Mouse (Mus musculus) CH12.LX (cell line): Measurements from ENCODE around the gene Sun1. TPM values are rescaled to one million over a fixed set of nuclear protein-coding genes. Genes with fewer than 3 reads are reported as not detected.

Experiments
- DNase-seq: peaks from one replicate; pipeline ENCODE4 v3.0.0-alpha.2; 2013; ENCODE audit errors: extremely low read depth
- H3K27ac ChIP-seq: 2 replicates; pipeline ENCODE4 v1.5.1; 2012; ENCODE audit warnings: low read depth, mild to moderate bottlenecking, control low read depth, moderate library complexity; ENCODE audit not compliant: insufficient read depth
- H3K27me3 ChIP-seq: replicated peaks from 2 replicates; pipeline ENCODE3; 2012; ENCODE audit warnings: inconsistent platforms
- H3K36me3 ChIP-seq, 2 experiments: replicated peaks in 1 of 2; 2 replicates each; pipeline versions ENCODE3 to v1.6.1; 2012; ENCODE audit warnings: inconsistent platforms in 1 of 2, low read length in 1 of 2, mild to moderate bottlenecking in 1 of 2, mixed read lengths in 1 of 2, moderate library complexity in 1 of 2; ENCODE audit not compliant: control insufficient read depth in 1 of 2, insufficient read depth in 1 of 2
- H3K4me1 ChIP-seq, 2 experiments: 2 replicates each; pipeline ENCODE4 v1.6.1; 2012; ENCODE audit warnings: inconsistent platforms in 1 of 2, moderate library complexity in 1 of 2; ENCODE audit not compliant: insufficient read depth in 2 of 2, control insufficient read depth in 1 of 2
- H3K4me2 ChIP-seq: 2 replicates; pipeline ENCODE4 v1.6.1; 2012; ENCODE audit warnings: low read depth, mild to moderate bottlenecking, control low read depth; ENCODE audit not compliant: poor library complexity, insufficient read depth, severe bottlenecking
- H3K4me3 ChIP-seq, 3 experiments: fragments of 150-350 bp in 1 of 3; sonication (generic) in 1 of 3; replicated peaks in 1 of 3; 2 replicates each; pipeline versions ENCODE3 to v1.5.1; 2011 to 2012; ENCODE audit warnings: low read depth in 2 of 3, low read length in 2 of 3, mild to moderate bottlenecking in 2 of 3, moderate library complexity in 2 of 3, control low read depth in 1 of 3, improper control_type of control experiment in 1 of 3, inconsistent platforms in 1 of 3, mixed read lengths in 1 of 3; ENCODE audit not compliant: poor library complexity in 1 of 3
- H3K79me2 ChIP-seq: replicated peaks from 2 replicates; pipeline ENCODE4 v1.6.1; 2012; ENCODE audit warnings: mild to moderate bottlenecking, moderate library complexity; ENCODE audit not compliant: control insufficient read depth, poor library complexity, insufficient read depth, severe bottlenecking; ENCODE audit errors: extremely low read depth
- H3K9ac ChIP-seq: 2 replicates; pipeline ENCODE4 v1.6.1; 2012; ENCODE audit warnings: low read depth, mild to moderate bottlenecking, control low read depth, moderate library complexity; ENCODE audit not compliant: insufficient read depth
- H3K9me3 ChIP-seq: replicated peaks from 2 replicates; pipeline ENCODE3; 2012; ENCODE audit warnings: low read length, inconsistent platforms, mixed read lengths
- CHD1 ChIP-seq: IDR thresholded peaks from 2 replicates; pipeline ENCODE4 v1.6.1; 2012; ENCODE audit warnings: low read depth, low read length, improper control_type of control experiment, inconsistent platforms
- CTCF ChIP-seq, 2 experiments: IDR thresholded peaks in 1 of 2; conservative IDR thresholded peaks in 1 of 2; 2 replicates each; pipeline ENCODE4 v1.5.1; 2011 to 2012; ENCODE audit warnings: low read depth in 2 of 2, low read length in 2 of 2, improper control_type of control experiment in 1 of 2, inconsistent platforms in 1 of 2, mild to moderate bottlenecking in 1 of 2, moderate library complexity in 1 of 2
- GABPA ChIP-seq: IDR thresholded peaks from 2 replicates; pipeline ENCODE4 v1.6.1; 2012; ENCODE audit warnings: low read depth, low read length, improper control_type of control experiment, inconsistent platforms; ENCODE audit not compliant: insufficient replicate concordance
- IRF4 ChIP-seq: IDR thresholded peaks from 2 replicates; pipeline ENCODE4 v1.6.1; 2014; ENCODE audit warnings: low read depth, mild to moderate bottlenecking, inconsistent platforms, low read length, improper control_type of control experiment
- JUN ChIP-seq: IDR thresholded peaks from 2 replicates; pipeline ENCODE4 v1.6.1; 2011; ENCODE audit warnings: low read depth, mild to moderate bottlenecking, low read length, improper control_type of control experiment, moderate library complexity; ENCODE audit not compliant: insufficient read depth
- JUND ChIP-seq: conservative IDR thresholded peaks from 2 replicates; pipeline ENCODE4 v1.6.1; 2011; ENCODE audit warnings: low read depth, low read length, improper control_type of control experiment
- PAX5 ChIP-seq: IDR thresholded peaks from 2 replicates; pipeline ENCODE4 v1.6.1; 2012; ENCODE audit warnings: low read length, inconsistent platforms, mixed read lengths
- RAD21 ChIP-seq: IDR thresholded peaks from 2 replicates; pipeline ENCODE4 v1.6.1; 2011; ENCODE audit warnings: low read depth, mild to moderate bottlenecking, low read length, improper control_type of control experiment, moderate library complexity
- SIN3A ChIP-seq: IDR thresholded peaks from 2 replicates; pipeline ENCODE4 v1.6.1; 2012; ENCODE audit warnings: low read length, improper control_type of control experiment, inconsistent platforms
- SMC3 ChIP-seq: IDR thresholded peaks from 2 replicates; pipeline ENCODE4 v1.6.1; 2011; ENCODE audit warnings: low read depth, low read length, improper control_type of control experiment
- TBP ChIP-seq: conservative IDR thresholded peaks from 2 replicates; pipeline ENCODE4 v1.6.1; 2011; ENCODE audit warnings: low read depth, low read length, improper control_type of control experiment
- UBTF ChIP-seq: IDR thresholded peaks from 2 replicates; pipeline ENCODE4 v1.6.1; 2012; ENCODE audit warnings: low read depth, mild to moderate bottlenecking, inconsistent platforms, low read length, improper control_type of control experiment, moderate library complexity
- USF2 ChIP-seq: conservative IDR thresholded peaks from 2 replicates; pipeline ENCODE4 v1.6.1; 2011; ENCODE audit warnings: low read depth, low read length, improper control_type of control experiment
- dilution Hi-C: fragments of 300-500 bp; cut with MboI; formaldehyde crosslinking; loops from 2 replicates; pipeline ENCODE4 v1.14.3; 2020; ENCODE audit warnings: low sequenced_read_pairs; ENCODE audit not compliant: extremely low pct_unique_long_range_greater_than_20kb, extremely low pct_ligation_motif_present
- in situ Hi-C: fragments of 300-500 bp; cut with MboI; formaldehyde crosslinking; loops from 3 replicates; pipeline ENCODE4 v1.14.3; 2019; ENCODE audit warnings: low sequenced_read_pairs, low pct_ligation_motif_present, low pct_unique_long_range_greater_than_20kb, mixed read lengths
- polyA plus RNA-seq: library from polyadenylated mRNA; unstranded; fragments of >175 nt; gene quantifications from 2 replicates; pipeline ENCODE4 v1.2.1, GENCODE M21; 2012; ENCODE audit warnings: low read depth; ENCODE audit not compliant: insufficient read length
- total RNA-seq, 2 experiments: library from RNA; depleted of rRNA; stranded (reverse); fragments of 300-350 nt in 1 of 2; fragments of >200 nt in 1 of 2; gene quantifications; 2 replicates each; pipeline ENCODE4 v1.2.3; 2012 to 2014

Sun1 gene
- total and polyA plus RNA-seq, 3 experiments: 10.1 to 18.5 (median 12.9) TPM

- H3K36me3 ChIP-seq: peaks cover 0 to 44% of the 10 kb centered on the region in 2 experiments
- dilution Hi-C loops: no loop called here
- no peaks in the 10 kb centered on the region; the same call in 1 of the 2 replicates for H3K79me2 ChIP-seq
- no peak overlapping the region for H3K9ac ChIP-seq
- H3K27ac ChIP-seq: no peak overlapping the region
- no peaks in the 10 kb centered on the region for H3K9me3 ChIP-seq
- DNase-seq: no peak
- in situ Hi-C loops: no loop called here
- no peak overlapping the region for H3K4me3 ChIP-seq
- H3K27me3 ChIP-seq: no peaks in the 10 kb centered on the region
- peaks cover 0 to 12% of the 10 kb centered on the region in 2 experiments; a peak in 2 of 4 replicates for H3K4me1 ChIP-seq
- no peak for TF ChIP-seq TBP
- TF ChIP-seq CTCF (conservative IDR thresholded peaks at IDR 0.05 in 1 of 2, IDR thresholded peaks at IDR 0.05 in 1 of 2; ENCODE audit: low read depth in 2 of 2, low read length in 2 of 2): peak; percentile 12 to 87; a peak in 2 of 4 replicates
- no peak for TF ChIP-seq JUN
- TF ChIP-seq RAD21: peak; percentile 61
- peak; percentile 68 for TF ChIP-seq SMC3
- no peak overlapping the region for H3K4me2 ChIP-seq
Observed at GRCm38 (mm10) chr5:139208871-139209684, 8.6 kb downstream of the Sun1 start.

GRCm38 (mm10) chr5:139209685-139210026 is 9.2 kb downstream of the Sun1 start:
- H3K4me1 ChIP-seq: peaks cover 0 to 12% of the 10 kb centered on the region in 2 experiments; a peak in 2 of 4 replicates
- in situ Hi-C loops: no loop called here
- dilution Hi-C loops: no loop called here
- H3K79me2 ChIP-seq: no peaks in the 10 kb centered on the region; the same call in 1 of the 2 replicates
- no peaks in the 10 kb centered on the region for H3K27me3 ChIP-seq
- DNase-seq: no peak
- H3K36me3 ChIP-seq: peaks cover 0 to 46% of the 10 kb centered on the region in 2 experiments
- no peak overlapping the region for H3K27ac ChIP-seq
- H3K4me2 ChIP-seq: no peak overlapping the region
- H3K4me3 ChIP-seq: no peak overlapping the region
- TF ChIP-seq SIN3A (no peak), JUND (no peak), IRF4 (no peak), GABPA (no peak), UBTF (no peak), PAX5 (no peak), USF2 (no peak), CHD1 (no peak)
- H3K9me3 ChIP-seq: no peaks in the 10 kb centered on the region
- no peak overlapping the region for H3K9ac ChIP-seq
